ENCODE assay signal across 22 mouse cellular contexts in genomic region chr5:103913150-103913549, GRCm38 (mm10). TPM values are rescaled to one million over a fixed set of nuclear protein-coding genes. Genes with fewer than 3 reads are reported as not detected.
DNase-seq lines count a peak whose midpoint lies in the region; ATAC-seq and TF ChIP-seq lines count a peak whose summit lies in the region.
"Had no signal": no experiment of that assay in that cellular context is flagged by ENCODE, and none has a peak within 500 bp of the region (broad histone marks: within the 10 kb centered on the region; RNA-seq: fewer than 3 reads in every experiment).

No protein-coding gene starts in this region.

- no peak for TF ChIP-seq RAD21 in CH12.LX (IDR thresholded peaks at IDR 0.05; ENCODE audit: low read depth, low read length)

- WGBS in midbrain, embryonic 11.5 days, result 66% methylated on average over 4 of the region's 4 CpGs
- WGBS in midbrain, embryonic 14.5 days, result 66% methylated on average over 4 of the region's 4 CpGs

- TF ChIP-seq POLR2A in CH12.LX (IDR thresholded peaks at IDR 0.05; ENCODE audit: low read depth, low read length), result no peak

- TF ChIP-seq CTCF in CH12.LX (conservative IDR thresholded peaks at IDR 0.05 in 1 of 2, IDR thresholded peaks at IDR 0.05 in 1 of 2; ENCODE audit: low read depth in 2 of 2, low read length in 2 of 2), result no peak

- in situ Hi-C loops in CH12.LX (cut with MboI; ENCODE audit: low pct_ligation_motif_present, low pct_unique_long_range_greater_than_20kb, low sequenced_read_pairs), result no loop called here

- H3K79me2 ChIP-seq in CH12.LX (replicated peaks; ENCODE audit: control insufficient read depth, extremely low read depth, insufficient read depth, poor library complexity, severe bottlenecking), result no peaks in the 10 kb centered on the region; the same call in 1 of the 2 replicates

- no peak overlapping the region for H3K27ac ChIP-seq in midbrain, embryonic 11.5 days (ENCODE audit: low read depth, low read length)
- H3K27ac ChIP-seq in midbrain, embryonic 14.5 days (replicated peaks; ENCODE audit: low read depth, low read length), result no peak overlapping the region
- peak overlapping the region; percentile 64 for H3K27ac ChIP-seq in CH12.LX (ENCODE audit: insufficient read depth, low read depth)
- H3K27ac ChIP-seq: embryonic facial prominence, embryonic 10.5 days; embryonic facial prominence, embryonic 12.5 days; forebrain, embryonic 13.5 days; forebrain, embryonic 15.5 days had no signal

- no peak overlapping the region for H3K4me3 ChIP-seq in midbrain, embryonic 11.5 days (ENCODE audit: low read depth, low read length)
- no peak overlapping the region for H3K4me3 ChIP-seq in midbrain, embryonic 14.5 days (replicated peaks; ENCODE audit: low read depth, low read length)
- H3K4me3 ChIP-seq in CH12.LX (replicated peaks in 1 of 3; ENCODE audit: low read depth in 2 of 3, low read length in 2 of 3, poor library complexity in 1 of 3), result no peak overlapping the region
- H3K4me3 ChIP-seq: embryonic facial prominence, embryonic 10.5 days; embryonic facial prominence, embryonic 12.5 days; forebrain, embryonic 13.5 days; forebrain, embryonic 15.5 days had no signal

- no peaks in the 10 kb centered on the region for H3K36me3 ChIP-seq in midbrain, embryonic 11.5 days (ENCODE audit: control insufficient read depth, insufficient read depth, low read length)
- no peaks in the 10 kb centered on the region for H3K36me3 ChIP-seq in midbrain, embryonic 14.5 days (ENCODE audit: control insufficient read depth, insufficient read depth, low read length)
- H3K36me3 ChIP-seq in CH12.LX (replicated peaks in 1 of 2; ENCODE audit: control insufficient read depth in 1 of 2, insufficient read depth in 1 of 2, low read length in 1 of 2), result no peaks in the 10 kb centered on the region
- H3K36me3 ChIP-seq: embryonic facial prominence, embryonic 10.5 days; embryonic facial prominence, embryonic 12.5 days; forebrain, embryonic 15.5 days had no signal

- no peak overlapping the region for H3K4me2 ChIP-seq in midbrain, embryonic 11.5 days
- H3K4me2 ChIP-seq in midbrain, embryonic 14.5 days (ENCODE audit: low read length), result no peak overlapping the region
- H3K4me2 ChIP-seq in CH12.LX (ENCODE audit: insufficient read depth, low read depth, poor library complexity, severe bottlenecking), result peak overlapping the region; percentile 34
- H3K4me2 ChIP-seq: embryonic facial prominence, embryonic 12.5 days; forebrain, embryonic 13.5 days; forebrain, embryonic 15.5 days had no signal

- H3K27me3 ChIP-seq in midbrain, embryonic 11.5 days (ENCODE audit: control insufficient read depth, insufficient read depth, low read length), result no peaks in the 10 kb centered on the region; the same call in 1 of the 2 replicates
- H3K27me3 ChIP-seq in midbrain, embryonic 14.5 days (ENCODE audit: control insufficient read depth, insufficient read depth, low read length), result no peaks in the 10 kb centered on the region
- peaks cover 5% of the 10 kb centered on the region for H3K27me3 ChIP-seq in CH12.LX (replicated peaks)
- H3K27me3 ChIP-seq: embryonic facial prominence, embryonic 12.5 days; forebrain, embryonic 15.5 days had no signal

- H3K4me1 ChIP-seq in midbrain, embryonic 11.5 days (ENCODE audit: control insufficient read depth, insufficient read depth, low read length), result peaks cover 5% of the 10 kb centered on the region; the same call in 1 of the 2 replicates
- 0 out of 2 replicates have a peak, but pooled peaks cover 5% of the 10 kb centered on the region for H3K4me1 ChIP-seq in midbrain, embryonic 14.5 days (ENCODE audit: control insufficient read depth, insufficient read depth, low read length)
- H3K4me1 ChIP-seq in CH12.LX (ENCODE audit: control insufficient read depth in 1 of 2, insufficient read depth in 2 of 2), result peaks cover 18 to 57% of the 10 kb centered on the region in 2 experiments
- H3K4me1 ChIP-seq: embryonic facial prominence, embryonic 12.5 days had no signal

- TF ChIP-seq EP300 in CH12.LX (IDR thresholded peaks at IDR 0.05; ENCODE audit: low read length), result peak; percentile 35; the same call in 1 of the 2 replicates

- H3K9me3 ChIP-seq in midbrain, embryonic 11.5 days (ENCODE audit: control insufficient read depth, low read length), result no peaks in the 10 kb centered on the region
- H3K9me3 ChIP-seq in midbrain, embryonic 14.5 days (ENCODE audit: control insufficient read depth, low read length), result no peaks in the 10 kb centered on the region
- no peaks in the 10 kb centered on the region for H3K9me3 ChIP-seq in CH12.LX (replicated peaks; ENCODE audit: low read length)
- H3K9me3 ChIP-seq: embryonic facial prominence, embryonic 10.5 days; embryonic facial prominence, embryonic 12.5 days; forebrain, embryonic 13.5 days; forebrain, embryonic 15.5 days had no signal

- ATAC-seq in midbrain, embryonic 11.5 days (ENCODE audit: low FRiP score), result no peak
- ATAC-seq in midbrain, embryonic 14.5 days (ENCODE audit: low FRiP score, low TSS enrichment), result no peak
- ATAC-seq: CD4-positive, CD25-positive, alpha-beta regulatory T cell, adult 4 months; forebrain, embryonic 13.5 days; forebrain, embryonic 15.5 days; forebrain, postnatal 0 days had no signal

- DNase-seq in cerebellum, adult 9-10 months, result peak; percentile 21
- no peak for DNase-seq in cerebellum, adult 9-11 months
- DNase-seq in midbrain, embryonic 11.5 days (ENCODE audit: low spot score, missing footprints), result peak; percentile 54
- DNase-seq in midbrain, embryonic 14.5 days, result no peak
- no peak for DNase-seq in CH12.LX (ENCODE audit: extremely low read depth)
- DNase-seq in gastrocnemius, postnatal 25 days, result no peak
- no peak for DNase-seq in retina, embryonic 14.5 days (ENCODE audit: low spot score)
- DNase-seq: adrenal gland, adult 2 months; adrenal gland, postnatal 10 days; adrenal gland, postnatal 25 days; B cell, adult 2 months; cerebellum, adult 11 months; cerebellum, adult 18-20 months; cerebellum, adult 8-10 months; cerebellum, postnatal 14 days; cerebellum, postnatal 36 days; forebrain, postnatal 0 days had no signal

- dilution Hi-C loops in CH12.LX (cut with MboI; ENCODE audit: extremely low pct_ligation_motif_present, extremely low pct_unique_long_range_greater_than_20kb, low sequenced_read_pairs), result no loop called here

- no peak overlapping the region for H3K9ac ChIP-seq in midbrain, embryonic 11.5 days (ENCODE audit: low read length)
- H3K9ac ChIP-seq in midbrain, embryonic 14.5 days (replicated peaks; ENCODE audit: low read length), result no peak overlapping the region
- H3K9ac ChIP-seq in CH12.LX (ENCODE audit: insufficient read depth, low read depth), result no peak overlapping the region
- H3K9ac ChIP-seq: embryonic facial prominence, embryonic 12.5 days; forebrain, embryonic 13.5 days; forebrain, embryonic 15.5 days; forebrain, postnatal 0 days had no signal

TF ChIP-seq in CH12.LX, 34 proteins besides CTCF, POLR2A, EP300 and RAD21:
- TF ChIP-seq BHLHE40 (IDR thresholded peaks at IDR 0.05; ENCODE audit: low read depth, low read length) (0 out of 2 replicates have a peak, but pooled peaks have one; percentile 35), JUND (conservative IDR thresholded peaks at IDR 0.05; ENCODE audit: low read depth, low read length) (no peak), TBP (conservative IDR thresholded peaks at IDR 0.05; ENCODE audit: low read depth, low read length) (no peak), SIN3A (IDR thresholded peaks at IDR 0.05; ENCODE audit: low read length) (no peak), RCOR1 (conservative IDR thresholded peaks at IDR 0.05; ENCODE audit: low read depth, low read length) (no peak), MYC (IDR thresholded peaks at IDR 0.05; ENCODE audit: low read depth, low read length) (no peak), IRF4 (IDR thresholded peaks at IDR 0.05; ENCODE audit: low read depth, low read length) (peak; percentile 78; the same call in 1 of the 2 replicates)

RNA-seq across cellular contexts. Expression of gene Klhl8, which starts 2.1 kb away (rescaled TPM):
- polyA plus RNA-seq in midbrain, embryonic 11.5 days (2014; fragmentation: Nextera tagmentation; extraction: Ambion mirVana), result 16.5 and 16.9 TPM in 2 replicates
- polyA plus RNA-seq in midbrain, embryonic 14.5 days (2014; fragmentation: Nextera tagmentation; extraction: Ambion mirVana), result 35.3 and 47.3 TPM in 2 replicates
- total RNA-seq in CH12.LX (2012; rRNA removed) (10.1 and 15.6 TPM in 2 replicates), CH12.LX (2014; rRNA removed) (5.4 and 5.7 TPM in 2 replicates)
- 3.4 and 4.5 TPM in 2 replicates for polyA plus RNA-seq in CH12.LX (2012; ENCODE audit: insufficient read length, low read depth)
- 10 to 100 TPM; 21.5 to 25.5 TPM for total RNA-seq in gastrocnemius, postnatal 25 days (2021)

Comparison
In these comparisons a context has a peak if more than half of its experiments do, and no peak if none do; other contexts are left out.
1. DNase-seq: peak in cerebellum, adult 9-10 months (single experiment) and midbrain, embryonic 11.5 days (single experiment); none in cerebellum, adult 9-11 months (single experiment), midbrain, embryonic 14.5 days (single experiment), CH12.LX (single experiment), gastrocnemius, postnatal 25 days (single experiment) and retina, embryonic 14.5 days (single experiment).